Mouse (Mus musculus): ENCODE measurements around the gene Zfand5. TPM values are rescaled to one million over a fixed set of nuclear protein-coding genes. Genes with fewer than 3 reads are reported as not detected.

Zfand5 gene
- polyA plus RNA-seq, 1 experiment from 2014 or later, result 88.1 TPM

- H3K4me1 ChIP-seq, result no peaks in the 10 kb centered on the region
- H3K4me2 ChIP-seq, result no peak overlapping the region
- no peaks in the 10 kb centered on the region for H3K27me3 ChIP-seq
- H3K9me3 ChIP-seq (replicated peaks), result no peaks in the 10 kb centered on the region
- no peak for ATAC-seq (replicated peaks; ENCODE audit: low FRiP score)
- no peaks in the 10 kb centered on the region for H3K36me3 ChIP-seq
- H3K9ac ChIP-seq, result no peak overlapping the region
- H3K27ac ChIP-seq, result no peak overlapping the region
- H3K4me3 ChIP-seq (replicated peaks), result no peak overlapping the region
- WGBS, result 83% methylated on average over 6 of the region's 6 CpGs
These were observed 58.4 kb downstream of the Zfand5 start for GRCm38 (mm10) chr19:21330305-21331115.

GRCm38 (mm10) chr19:21331621-21332155 is 59.6 kb downstream of the Zfand5 start:
- Histone ChIP-seq H3K4me1 (no peaks in the 10 kb centered on the region), H3K4me2 (no peak overlapping the region), H3K9ac (no peak overlapping the region), H3K4me3 (replicated peaks) (no peak overlapping the region), H3K27me3 (no peaks in the 10 kb centered on the region), H3K27ac (no peak overlapping the region), H3K9me3 (replicated peaks) (no peaks in the 10 kb centered on the region), H3K36me3 (no peaks in the 10 kb centered on the region)
- no peak for ATAC-seq (replicated peaks; ENCODE audit: low FRiP score)
- 60% methylated on average over 11 of the region's 11 CpGs for WGBS

Other genes starting within 250 kb of the Zfand5 start
- 0.15 and 0.17 TPM in 2 replicates for gene Gda, start 201.2 kb downstream of the Zfand5 start, polyA plus RNA-seq (2015; fragmentation: Nextera tagmentation; extraction: Ambion mirVana)